Mouse (Mus musculus) kidney, embryonic 14.5 days (tissue): ENCODE data around the gene Hoxd8. TPM values are rescaled to one million over a fixed set of nuclear protein-coding genes. Genes with fewer than 3 reads are reported as not detected.

Experiments
- ATAC-seq: fragments of 200-750 bp; cut with Nextera tagmentation; 2 replicates; pipeline ENCODE4 v1.8.0; 2017; ENCODE audit warnings: moderate number of reproducible peaks, mild to moderate bottlenecking, moderate TSS enrichment, moderate library complexity; ENCODE audit not compliant: low FRiP score, low TSS enrichment
- H3K27ac ChIP-seq: fragments of 300-500 bp; sonication (generic); 2 replicates; pipeline ENCODE4 v1.5.1; 2014; ENCODE audit warnings: low read depth, mild to moderate bottlenecking, low read length, moderate library complexity, mixed read lengths
- H3K27me3 ChIP-seq: fragments of 300-500 bp; sonication (generic); 2 replicates; pipeline ENCODE4 v1.6.1; 2014; ENCODE audit warnings: mild to moderate bottlenecking, low read length; ENCODE audit not compliant: control insufficient read depth, insufficient read depth
- H3K36me3 ChIP-seq: fragments of 300-500 bp; sonication (generic); 2 replicates; pipeline ENCODE4 v1.6.1; 2014; ENCODE audit warnings: low read length, mixed read lengths; ENCODE audit not compliant: control insufficient read depth, insufficient read depth
- H3K4me1 ChIP-seq: fragments of 300-500 bp; sonication (generic); 2 replicates; pipeline ENCODE4 v1.6.1; 2014; ENCODE audit warnings: low read length, mixed read lengths; ENCODE audit not compliant: control insufficient read depth, insufficient read depth
- H3K4me2 ChIP-seq: fragments of 300-500 bp; sonication (generic); replicated peaks from 2 replicates; pipeline ENCODE4 v1.6.1; 2014; ENCODE audit warnings: low read depth, mild to moderate bottlenecking, low read length
- H3K4me3 ChIP-seq: fragments of 300-500 bp; sonication (generic); 2 replicates; pipeline ENCODE4 v1.5.1; 2014; ENCODE audit warnings: mild to moderate bottlenecking, low read length
- H3K9ac ChIP-seq: fragments of 300-500 bp; sonication (generic); 2 replicates; pipeline ENCODE4 v1.6.1; 2014; ENCODE audit warnings: low read depth, mild to moderate bottlenecking, low read length, moderate library complexity
- H3K9me3 ChIP-seq: fragments of 300-500 bp; sonication (generic); 2 replicates; pipeline ENCODE4 v1.6.1; 2016; ENCODE audit warnings: low read length; ENCODE audit not compliant: control insufficient read depth
- WGBS: fragments of 180-500 bp; shearing (Covaris S2); extraction: QIAGEN DNeasy Blood & Tissue Kit; methylation state at CpG from one replicate; pipeline ENCODE4 v1.1.7; 2014; 5-methylcytosine and 5-hydroxymethylcytosine counted together
- polyA plus RNA-seq: library from polyadenylated mRNA; unstranded; fragments of >200 nt; fragmentation: Nextera tagmentation; extraction: Ambion mirVana; gene quantifications from 2 replicates; pipeline ENCODE4 v1.2.1, GENCODE M21; 2014

The Hoxd8 gene
- polyA plus RNA-seq, 1 experiment from 2014 or later: 45.0 TPM

DNA sequence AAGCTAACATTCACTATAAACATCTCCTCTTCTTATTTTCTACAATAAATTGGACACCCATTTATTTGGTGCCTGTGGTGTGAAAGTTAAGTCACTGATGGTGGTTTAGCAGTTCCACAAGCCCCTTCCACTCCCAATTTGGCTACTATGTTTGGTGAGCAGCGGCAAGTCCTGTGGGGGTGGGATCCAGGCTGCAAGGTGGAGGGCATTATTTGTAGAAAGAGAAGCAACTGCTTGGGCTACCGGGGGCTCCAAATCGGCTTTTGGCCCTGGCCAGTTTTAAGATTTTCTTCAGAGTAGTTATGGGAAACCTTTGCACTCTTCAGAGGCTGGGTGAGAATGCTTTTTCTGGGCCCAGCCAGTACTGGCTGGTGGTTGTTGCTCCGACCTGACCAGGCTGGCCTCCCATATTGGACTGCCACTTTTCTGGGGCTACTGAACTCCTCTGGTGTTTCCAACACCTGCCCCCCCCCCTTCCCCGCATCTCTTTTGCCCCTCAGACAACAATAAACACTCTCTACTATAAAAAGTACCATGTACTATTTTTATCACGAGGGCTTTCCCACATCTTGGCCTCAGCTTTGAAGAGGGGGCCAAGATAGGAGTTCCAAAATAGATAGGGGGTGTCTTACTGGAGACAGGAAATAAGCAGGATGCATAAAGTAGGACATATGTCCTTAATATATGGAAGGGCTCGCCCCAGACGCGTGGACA lies 27.5 kb downstream of the Hoxd8 start:
- Histone ChIP-seq H3K4me1 (peaks cover 63% of the 10 kb centered on the region), H3K4me3 (peak overlapping the region; percentile 41), H3K27ac (peak overlapping the region; percentile 88)

DNA sequence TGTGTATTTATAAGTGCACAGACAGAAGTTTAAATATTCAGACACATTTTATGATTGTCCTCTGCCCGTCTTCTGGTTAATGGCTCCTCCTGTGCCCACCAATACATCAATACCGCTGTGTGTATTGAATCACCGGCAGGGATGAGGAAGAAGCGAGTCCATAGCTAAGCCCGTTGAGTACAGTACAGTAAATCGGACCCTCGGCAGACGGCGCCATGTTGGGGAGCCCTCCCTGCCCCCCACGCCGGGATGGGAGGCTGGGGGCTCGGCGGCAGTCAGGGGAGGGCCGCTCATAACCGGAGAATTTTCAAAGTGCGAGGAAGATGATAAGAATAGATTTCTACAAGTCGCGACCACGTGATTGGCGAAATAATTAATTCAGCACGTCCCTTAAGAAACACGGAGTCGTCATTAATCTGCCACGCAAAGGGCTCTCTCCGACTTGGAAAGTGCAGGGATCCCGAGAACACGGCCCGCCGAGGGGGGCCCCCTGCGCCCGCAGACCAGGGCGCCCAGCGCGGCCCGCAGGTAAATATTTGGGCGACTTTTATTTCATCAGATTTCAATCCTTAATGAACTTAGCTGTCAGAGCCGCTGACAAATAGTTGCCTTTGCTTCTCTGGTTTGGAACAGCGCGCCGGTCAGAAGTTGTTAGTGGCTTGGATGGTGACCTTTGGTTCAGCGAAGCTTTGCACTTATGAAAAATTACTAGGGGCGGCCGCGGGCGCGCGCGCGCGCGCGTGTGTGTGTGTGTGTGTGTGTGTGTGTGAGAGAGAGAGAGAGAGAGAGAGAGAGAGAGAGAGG lies 28.3 kb downstream of the Hoxd8 start:
- Histone ChIP-seq H3K4me3 (peak overlapping the region; percentile 41), H3K9me3 (no peaks in the 10 kb centered on the region), H3K36me3 (peaks cover 12% of the 10 kb centered on the region), H3K4me1 (peaks cover 59% of the 10 kb centered on the region), H3K27me3 (peaks cover 2% of the 10 kb centered on the region; the same call in 1 of the 2 replicates), H3K9ac (peak overlapping the region; percentile 67), H3K4me2 (peak overlapping the region; percentile 74), H3K27ac (peak overlapping the region; percentile 88)
- 1% methylated on average over 52 of the region's 52 CpGs for WGBS
- no peak for ATAC-seq

More for the DNA sequence above, 27.5 kb downstream of the Hoxd8 start:
- Histone ChIP-seq H3K4me2 (peak overlapping the region; percentile 74), H3K27me3 (peaks cover 2% of the 10 kb centered on the region; the same call in 1 of the 2 replicates), H3K9ac (peak overlapping the region; percentile 67), H3K36me3 (peaks cover 15% of the 10 kb centered on the region), H3K9me3 (no peaks in the 10 kb centered on the region)
- WGBS: 19% methylated on average over 9 of the region's 9 CpGs
- no peak for ATAC-seq

DNA sequence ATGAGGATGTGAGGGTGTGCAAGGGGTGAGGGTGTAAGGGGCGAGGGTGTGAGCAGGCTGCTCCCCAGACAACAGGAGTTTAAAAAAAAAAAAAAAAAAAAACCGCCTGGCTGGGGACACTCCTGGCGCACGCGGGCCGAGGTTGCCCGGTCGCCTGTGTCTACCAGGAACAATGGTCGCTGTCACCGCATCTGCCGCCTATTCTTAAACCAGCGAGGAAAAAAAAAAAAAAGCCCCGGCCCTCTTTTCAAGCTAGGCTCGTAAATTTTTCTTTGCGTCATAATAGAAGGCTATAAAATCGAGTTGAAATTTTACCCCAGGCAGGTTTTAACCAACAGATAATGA lies 28.9 kb downstream of the Hoxd8 start:
- ATAC-seq: no peak
- peaks cover 2% of the 10 kb centered on the region; the same call in 1 of the 2 replicates for H3K27me3 ChIP-seq
- H3K4me2 ChIP-seq: peak overlapping the region; percentile 74
- peak overlapping the region; percentile 88; the same call in 1 of the 2 replicates for H3K27ac ChIP-seq
- peak overlapping the region; percentile 41 for H3K4me3 ChIP-seq
- H3K36me3 ChIP-seq: peaks cover 9% of the 10 kb centered on the region
- H3K9me3 ChIP-seq: no peaks in the 10 kb centered on the region
- peak overlapping the region; percentile 67 for H3K9ac ChIP-seq
- 1% methylated on average over 16 of the region's 16 CpGs for WGBS
- peaks cover 57% of the 10 kb centered on the region for H3K4me1 ChIP-seq

DNA sequence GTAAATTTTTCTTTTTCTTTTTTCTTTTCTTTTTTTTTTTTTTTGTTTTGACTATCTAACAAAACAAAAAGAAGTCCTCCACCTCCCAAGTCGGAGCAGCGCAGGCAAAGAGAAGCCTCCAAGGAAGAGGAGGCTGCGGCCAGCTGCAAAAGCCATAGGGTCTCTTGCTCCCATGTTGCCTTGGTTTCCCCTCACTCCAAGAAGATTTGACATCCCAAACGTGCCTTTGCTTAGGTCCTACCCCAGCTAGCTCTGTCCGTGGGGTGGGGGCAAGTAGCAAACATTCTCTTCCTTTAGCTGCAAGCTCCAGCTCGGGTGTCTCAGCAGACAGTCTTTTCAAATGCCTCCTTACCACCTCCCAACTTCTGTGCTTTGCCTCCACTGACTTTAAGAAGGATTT lies 29.4 kb downstream of the Hoxd8 start:
- peaks cover 2% of the 10 kb centered on the region; the same call in 1 of the 2 replicates for H3K27me3 ChIP-seq
- peak overlapping the region; percentile 41; the same call in 1 of the 2 replicates for H3K4me3 ChIP-seq
- peak overlapping the region; percentile 88 for H3K27ac ChIP-seq

DNA sequence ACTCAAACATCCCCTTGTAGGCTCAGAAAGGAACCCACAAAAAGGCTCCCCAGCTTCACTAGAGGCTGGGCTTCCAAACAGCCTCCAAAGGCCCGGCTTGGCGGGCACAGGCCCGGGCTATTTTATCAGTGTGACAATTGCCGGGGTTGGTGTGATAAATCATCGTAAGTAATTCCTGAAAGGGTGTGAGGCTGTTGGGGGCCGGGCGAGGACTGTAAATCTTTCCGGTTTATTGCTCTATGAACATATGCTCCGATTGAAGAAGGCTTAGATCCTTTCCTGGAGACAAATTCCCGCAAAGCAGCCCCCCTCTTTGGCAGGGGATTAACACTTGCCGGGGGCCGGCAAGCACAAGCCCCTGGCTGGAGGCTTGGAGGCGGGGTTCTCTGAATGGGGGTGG lies 30.0 kb downstream of the Hoxd8 start:
- peak overlapping the region; percentile 74 for H3K4me2 ChIP-seq
- H3K27ac ChIP-seq: peak overlapping the region; percentile 95
- 1% methylated on average over 13 of the region's 13 CpGs for WGBS
- peak overlapping the region; percentile 34; the same call in 1 of the 2 replicates for H3K4me3 ChIP-seq
- H3K9ac ChIP-seq: peak overlapping the region; percentile 67; the same call in 1 of the 2 replicates
- H3K36me3 ChIP-seq: peaks cover 1% of the 10 kb centered on the region; the same call in 1 of the 2 replicates
- ATAC-seq: no peak
- no peaks in the 10 kb centered on the region for H3K9me3 ChIP-seq
- H3K27me3 ChIP-seq: peaks cover 2% of the 10 kb centered on the region; the same call in 1 of the 2 replicates
- peaks cover 58% of the 10 kb centered on the region for H3K4me1 ChIP-seq

More for the DNA sequence above, 29.4 kb downstream of the Hoxd8 start:
- WGBS: 8% methylated on average over 6 of the region's 6 CpGs
- peaks cover 57% of the 10 kb centered on the region for H3K4me1 ChIP-seq
- H3K36me3 ChIP-seq: peaks cover 4% of the 10 kb centered on the region; the same call in 1 of the 2 replicates
- no peaks in the 10 kb centered on the region for H3K9me3 ChIP-seq
- H3K9ac ChIP-seq: peak overlapping the region; percentile 67
- peak overlapping the region; percentile 74 for H3K4me2 ChIP-seq
- no peak for ATAC-seq

DNA sequence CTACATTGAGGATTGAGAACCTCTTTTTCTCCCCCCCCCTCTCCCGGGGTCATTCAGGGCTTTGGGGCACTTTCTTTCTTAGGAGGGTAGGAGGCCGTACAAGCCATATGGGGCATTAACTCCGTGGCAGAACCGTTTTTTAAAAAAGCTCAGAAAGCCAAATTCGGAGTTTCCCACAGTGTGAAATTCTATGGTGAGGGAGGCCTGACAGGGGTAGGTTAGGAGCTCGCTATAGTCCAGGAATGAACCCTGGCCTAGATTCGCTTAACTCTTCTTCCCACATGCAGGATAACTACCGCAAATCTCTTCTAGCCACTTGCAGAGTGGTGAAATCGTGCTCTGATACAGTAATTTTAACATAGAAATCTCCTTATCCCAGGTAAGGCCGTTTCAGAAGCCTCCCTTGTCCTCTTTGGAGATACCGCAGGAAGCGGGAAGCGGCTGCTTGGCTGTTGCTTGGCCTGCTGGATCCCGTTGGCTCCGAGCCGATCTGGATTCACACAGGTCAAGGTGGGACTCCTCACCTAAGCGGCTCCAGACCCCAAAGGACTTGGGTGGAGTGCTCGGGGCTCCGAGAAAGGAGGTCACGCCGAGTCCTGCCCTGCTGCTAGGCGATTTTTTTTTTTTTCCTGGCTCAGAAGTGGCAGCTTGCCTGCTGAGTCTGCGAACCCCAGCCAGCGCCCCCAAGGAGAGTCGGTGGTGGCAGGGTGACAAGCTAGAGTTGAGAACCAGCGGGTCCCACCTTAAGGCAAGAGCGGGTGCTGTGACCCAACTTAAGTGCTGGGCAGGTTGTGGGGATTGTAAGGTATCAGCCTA lies 30.8 kb downstream of the Hoxd8 start:
- Histone ChIP-seq H3K4me1 (peaks cover 65% of the 10 kb centered on the region), H3K9ac (peak overlapping the region; percentile 67), H3K4me2 (peak overlapping the region; percentile 74), H3K27ac (peak overlapping the region; percentile 95; the same call in 1 of the 2 replicates), H3K36me3 (no peaks in the 10 kb centered on the region), H3K4me3 (peak overlapping the region; percentile 34), H3K27me3 (peaks cover 2% of the 10 kb centered on the region; the same call in 1 of the 2 replicates), H3K9me3 (no peaks in the 10 kb centered on the region)
- no peak for ATAC-seq
- WGBS: 22% methylated on average over 27 of the region's 27 CpGs

DNA sequence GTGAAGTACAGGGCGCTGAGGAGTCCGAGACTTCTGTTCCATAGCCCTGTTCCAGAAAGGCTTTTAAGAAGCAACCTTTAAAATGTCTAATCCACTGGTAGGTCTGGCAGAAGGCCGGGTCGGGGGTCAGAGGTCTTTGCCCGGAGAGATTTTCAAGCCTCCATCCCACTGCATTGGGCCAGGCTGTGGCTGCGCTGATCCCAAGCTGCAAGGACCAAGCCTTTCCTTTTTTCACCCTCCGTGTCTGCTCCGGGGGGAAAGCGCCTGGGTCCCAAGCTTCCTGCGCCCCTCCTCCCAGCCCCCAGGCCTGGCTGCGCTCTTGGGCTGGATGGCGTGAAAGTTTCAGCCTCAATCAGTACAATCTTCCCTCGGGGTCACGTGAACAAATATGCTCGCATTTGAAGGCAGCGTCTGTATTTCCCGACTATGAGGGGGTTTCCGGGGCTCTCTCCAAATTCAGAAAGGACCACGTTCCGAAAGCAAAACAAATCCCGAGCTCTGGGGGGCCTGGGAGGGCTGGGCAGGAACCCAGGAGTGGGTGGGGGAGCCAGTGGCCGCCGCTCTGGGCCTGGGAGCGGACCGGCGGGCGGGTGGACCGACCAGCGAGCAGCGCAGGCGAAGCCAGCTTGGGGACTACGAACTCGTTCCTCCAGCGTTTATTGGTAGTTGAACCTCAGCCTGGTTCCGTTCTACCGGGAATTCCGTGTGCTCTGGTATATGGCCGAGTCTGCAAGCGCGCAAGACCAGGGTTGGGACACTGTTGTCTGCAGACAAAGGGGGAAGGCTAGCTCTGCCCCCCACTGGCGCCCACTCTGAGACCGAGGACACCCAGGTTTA lies 31.7 kb downstream of the Hoxd8 start:
- Histone ChIP-seq H3K27ac (peak overlapping the region; percentile 95; the same call in 1 of the 2 replicates), H3K36me3 (no peaks in the 10 kb centered on the region), H3K27me3 (peaks cover 2% of the 10 kb centered on the region; the same call in 1 of the 2 replicates), H3K9me3 (no peaks in the 10 kb centered on the region), H3K4me3 (peak overlapping the region; percentile 34), H3K4me2 (peak overlapping the region; percentile 74), H3K9ac (peak overlapping the region; percentile 67), H3K4me1 (peaks cover 73% of the 10 kb centered on the region)
- 10% methylated on average over 41 of the region's 42 CpGs for WGBS
- ATAC-seq: no peak
